Mouse (Mus musculus) stomach, embryonic 16.5 days (tissue): ENCODE measurements at regions not wholly inside any gene's neighbourhood (a gene's known extent, or its start where the extent isn't known, plus 50 kb on each side); places are given as distances from the start of the nearest gene placed in this dataset.
A peak's percentile ranks its signal among the peaks of the same experiment; 100 is the strongest.

Source experiments
- ATAC-seq: fragments of 200-750 bp; cut with Nextera tagmentation; 2 replicates; pipeline ENCODE4 v1.8.0; 2017; ENCODE audit warnings: moderate number of reproducible peaks, moderate TSS enrichment; ENCODE audit not compliant: insufficient read depth, low FRiP score
- H3K27ac ChIP-seq: fragments of 300-500 bp; sonication (generic); 2 replicates; pipeline ENCODE4 v1.5.1; 2014; ENCODE audit warnings: low read length
- H3K27me3 ChIP-seq: fragments of 300-500 bp; sonication (generic); 2 replicates; pipeline ENCODE4 v1.6.1; 2014; ENCODE audit warnings: low read length, control low read depth, mixed read lengths; ENCODE audit not compliant: control insufficient read depth, insufficient read depth
- H3K36me3 ChIP-seq: fragments of 300-500 bp; sonication (generic); 2 replicates; pipeline ENCODE4 v1.6.1; 2014; ENCODE audit warnings: low read length; ENCODE audit not compliant: control insufficient read depth, insufficient read depth
- H3K4me1 ChIP-seq: fragments of 300-500 bp; sonication (generic); 2 replicates; pipeline ENCODE4 v1.6.1; 2014; ENCODE audit warnings: low read length, control low read depth, mixed read lengths; ENCODE audit not compliant: control insufficient read depth, insufficient read depth
- H3K4me2 ChIP-seq: fragments of 300-500 bp; sonication (generic); 2 replicates; pipeline ENCODE4 v1.6.1; 2014; ENCODE audit warnings: low read depth, low read length, mixed read lengths
- H3K4me3 ChIP-seq: fragments of 300-500 bp; sonication (generic); replicated peaks from 2 replicates; pipeline ENCODE4 v1.5.1; 2014; ENCODE audit warnings: mild to moderate bottlenecking, low read length
- H3K9ac ChIP-seq: fragments of 300-500 bp; sonication (generic); 2 replicates; pipeline ENCODE4 v1.6.1; 2014; ENCODE audit warnings: low read length
- H3K9me3 ChIP-seq: fragments of 300-500 bp; sonication (generic); replicated peaks from 2 replicates; pipeline ENCODE4 v1.6.1; 2016; ENCODE audit warnings: low read length, control low read depth; ENCODE audit not compliant: control insufficient read depth
- WGBS: fragments of 180-500 bp; shearing (Covaris S2); extraction: QIAGEN DNeasy Blood & Tissue Kit; methylation state at CpG from one replicate; pipeline ENCODE4 v1.1.7; 2014; 5-methylcytosine and 5-hydroxymethylcytosine counted together

- no peaks in the 10 kb centered on the region for H3K36me3 ChIP-seq
- no peak overlapping the region for H3K9ac ChIP-seq
- no peak overlapping the region for H3K4me2 ChIP-seq
- WGBS, result 76% methylated on average over 2 of the region's 2 CpGs
- no peak overlapping the region for H3K27ac ChIP-seq
- H3K27me3 ChIP-seq, result no peaks in the 10 kb centered on the region
- peaks cover 12% of the 10 kb centered on the region; the same call in 1 of the 2 replicates for H3K4me1 ChIP-seq
- no peaks in the 10 kb centered on the region for H3K9me3 ChIP-seq
- no peak overlapping the region for H3K4me3 ChIP-seq
- ATAC-seq, result no peak
Measured at GRCm38 (mm10) chr12:52397718-52398510, 105.9 kb upstream of the Arhgap5 start.

DNA sequence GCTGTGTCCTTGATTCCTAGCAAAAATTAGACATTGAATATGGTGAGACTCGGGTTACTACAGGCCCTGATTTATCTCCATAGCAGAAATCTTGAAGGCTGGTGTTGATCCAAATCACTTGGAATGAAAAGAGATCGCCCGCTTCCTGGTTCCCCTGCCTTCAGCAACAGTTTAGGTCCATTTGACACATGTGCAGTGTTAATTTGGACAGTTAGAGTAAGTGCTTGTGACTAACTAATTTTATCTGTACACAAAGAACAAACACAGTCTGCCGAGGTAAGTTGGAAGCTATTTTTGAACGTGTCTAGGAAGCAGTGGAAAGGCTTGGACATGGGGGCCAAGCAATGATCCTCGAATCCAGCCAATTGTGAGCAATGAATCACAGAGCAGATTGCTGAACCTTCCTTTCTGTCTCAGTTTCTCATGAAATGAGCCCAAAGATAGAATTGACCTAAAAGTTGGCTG, 105.2 kb upstream of the Arhgap5 start:
- no peak for ATAC-seq
- Histone ChIP-seq H3K36me3 (no peaks in the 10 kb centered on the region), H3K27ac (no peak overlapping the region), H3K9ac (no peak overlapping the region), H3K4me3 (no peak overlapping the region), H3K27me3 (no peaks in the 10 kb centered on the region), H3K9me3 (no peaks in the 10 kb centered on the region), H3K4me1 (peaks cover 12% of the 10 kb centered on the region; the same call in 1 of the 2 replicates), H3K4me2 (no peak overlapping the region)
- WGBS, result 61% methylated on average over 6 of the region's 6 CpGs

GRCm38 (mm10) chr12:52400099-52400498, 103.7 kb upstream of the Arhgap5 start:
- Histone ChIP-seq H3K36me3 (no peaks in the 10 kb centered on the region), H3K4me2 (no peak overlapping the region), H3K9me3 (no peaks in the 10 kb centered on the region), H3K4me1 (0 out of 2 replicates have a peak, but pooled peaks cover 7% of the 10 kb centered on the region), H3K27me3 (no peaks in the 10 kb centered on the region), H3K4me3 (no peak overlapping the region), H3K27ac (no peak overlapping the region), H3K9ac (no peak overlapping the region)
- WGBS, result 67% methylated on average over 3 of the region's 3 CpGs
- peak; percentile 92 for ATAC-seq

GRCm38 (mm10) chr12:52402711-52403110, 101.1 kb upstream of the Arhgap5 start:
- Histone ChIP-seq H3K27ac (no peak overlapping the region), H3K9me3 (no peaks in the 10 kb centered on the region), H3K4me1 (0 out of 2 replicates have a peak, but pooled peaks cover 4% of the 10 kb centered on the region), H3K27me3 (no peaks in the 10 kb centered on the region), H3K4me2 (no peak overlapping the region), H3K9ac (no peak overlapping the region), H3K36me3 (no peaks in the 10 kb centered on the region), H3K4me3 (no peak overlapping the region)
- WGBS, result 92% methylated on average over 4 of the region's 4 CpGs
- no peak for ATAC-seq

DNA sequence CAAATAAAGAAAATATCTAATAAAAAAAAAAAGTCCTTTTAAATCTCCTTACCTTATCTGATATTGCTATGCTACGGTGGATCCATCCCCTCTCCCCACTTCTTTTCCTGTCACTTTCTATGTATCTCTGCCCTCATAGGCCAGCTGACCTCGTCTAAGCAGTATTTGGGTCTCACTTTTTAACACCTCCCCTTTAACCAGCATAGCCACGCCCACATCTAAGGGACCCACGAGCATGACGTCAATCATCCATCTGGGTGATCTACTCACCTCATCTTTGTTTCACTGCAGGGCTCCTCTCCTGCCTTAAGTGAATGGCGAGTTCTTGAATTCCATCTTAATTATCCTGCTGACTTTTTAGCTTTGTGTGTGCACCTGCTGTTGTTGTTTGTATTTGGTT, 97.4 kb upstream of the Arhgap5 start:
- no peaks in the 10 kb centered on the region for H3K27me3 ChIP-seq
- 70% methylated on average over 6 of the region's 6 CpGs for WGBS
- H3K4me1 ChIP-seq, result no peaks in the 10 kb centered on the region
- no peak overlapping the region for H3K27ac ChIP-seq
- ATAC-seq, result no peak
- H3K4me3 ChIP-seq, result no peak overlapping the region
- H3K9me3 ChIP-seq, result no peaks in the 10 kb centered on the region
- no peak overlapping the region for H3K4me2 ChIP-seq
- no peak overlapping the region for H3K9ac ChIP-seq
- H3K36me3 ChIP-seq, result no peaks in the 10 kb centered on the region

- H3K4me3 ChIP-seq, result no peak overlapping the region
- H3K9ac ChIP-seq, result no peak overlapping the region
- H3K9me3 ChIP-seq, result no peaks in the 10 kb centered on the region
- H3K4me2 ChIP-seq, result no peak overlapping the region
- ATAC-seq, result no peak
- H3K4me1 ChIP-seq, result 0 out of 2 replicates have a peak, but pooled peaks cover 4% of the 10 kb centered on the region
- no peaks in the 10 kb centered on the region for H3K36me3 ChIP-seq
- 90% methylated on average over 8 of the region's 8 CpGs for WGBS
- no peaks in the 10 kb centered on the region for H3K27me3 ChIP-seq
- no peak overlapping the region for H3K27ac ChIP-seq
Measured at GRCm38 (mm10) chr12:52408307-52408895, 95.4 kb upstream of the Arhgap5 start.

GRCm38 (mm10) chr12:52409221-52409620, 94.6 kb upstream of the Arhgap5 start:
- H3K4me3 ChIP-seq, result no peak overlapping the region
- H3K27ac ChIP-seq, result no peak overlapping the region
- H3K9me3 ChIP-seq, result no peaks in the 10 kb centered on the region
- H3K36me3 ChIP-seq, result no peaks in the 10 kb centered on the region
- WGBS, result 83% methylated on average over 3 of the region's 3 CpGs
- ATAC-seq, result no peak
- no peaks in the 10 kb centered on the region for H3K27me3 ChIP-seq
- H3K4me2 ChIP-seq, result no peak overlapping the region
- H3K4me1 ChIP-seq, result 0 out of 2 replicates have a peak, but pooled peaks cover 4% of the 10 kb centered on the region
- no peak overlapping the region for H3K9ac ChIP-seq

- H3K9me3 ChIP-seq, result no peaks in the 10 kb centered on the region
- no peaks in the 10 kb centered on the region for H3K27me3 ChIP-seq
- 81% methylated on average over 4 of the region's 4 CpGs for WGBS
- H3K4me3 ChIP-seq, result no peak overlapping the region
- no peaks in the 10 kb centered on the region for H3K36me3 ChIP-seq
- H3K4me1 ChIP-seq, result 0 out of 2 replicates have a peak, but pooled peaks cover 4% of the 10 kb centered on the region
- no peak overlapping the region for H3K9ac ChIP-seq
- no peak overlapping the region for H3K27ac ChIP-seq
- no peak for ATAC-seq
- H3K4me2 ChIP-seq, result no peak overlapping the region
Measured at GRCm38 (mm10) chr12:52412172-52412571, 91.6 kb upstream of the Arhgap5 start.

DNA sequence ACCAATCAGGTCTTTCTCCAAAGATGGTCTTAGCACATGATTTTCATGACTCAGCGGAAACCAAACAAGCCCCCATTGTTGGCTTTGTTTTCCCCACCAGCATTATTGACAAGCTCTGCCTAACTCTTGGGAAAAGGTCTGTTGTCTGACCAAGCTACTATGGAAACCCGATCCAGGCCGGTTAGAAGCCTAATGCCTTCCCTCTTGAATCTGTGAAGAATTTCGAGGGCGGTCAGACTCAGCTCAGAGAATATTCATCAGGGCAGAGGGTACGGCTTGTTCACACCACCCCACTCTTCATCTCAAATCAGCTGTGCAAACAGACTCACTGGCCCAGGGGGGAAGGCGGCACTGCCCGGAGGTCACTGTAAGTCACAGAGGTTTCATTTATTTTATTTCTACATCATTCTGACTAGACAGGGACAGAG, 90.7 kb upstream of the Arhgap5 start:
- no peak overlapping the region for H3K4me2 ChIP-seq
- ATAC-seq, result no peak

More for the DNA sequence above, 90.7 kb upstream of the Arhgap5 start:
- no peaks in the 10 kb centered on the region for H3K36me3 ChIP-seq
- 0 out of 2 replicates have a peak, but pooled peaks cover 4% of the 10 kb centered on the region for H3K4me1 ChIP-seq
- no peaks in the 10 kb centered on the region for H3K27me3 ChIP-seq
- no peak overlapping the region for H3K9ac ChIP-seq
- H3K9me3 ChIP-seq, result no peaks in the 10 kb centered on the region
- no peak overlapping the region for H3K27ac ChIP-seq
- no peak overlapping the region for H3K4me3 ChIP-seq
- 35% methylated on average over 8 of the region's 8 CpGs for WGBS
